In genomic region chr12:74651256-74651655, GRCm38 (mm10) we compare ENCODE assay signal across 15 mouse cellular contexts.
"Had no signal": no experiment of that assay in that cellular context is flagged by ENCODE, and none has a peak within 500 bp of the region (broad histone marks: within the 10 kb centered on the region; RNA-seq: fewer than 3 reads in every experiment).

No protein-coding gene starts in this region.

- DNase-seq: gastrocnemius, postnatal 14 days; gastrocnemius, postnatal 36 days; heart, adult 11 months; heart, adult 2 months; heart, postnatal 14 days; heart, postnatal 36 days; kidney, adult 11 months; kidney, adult 2 months; kidney, adult 9 months; kidney, postnatal 14 days; kidney, postnatal 36 days; liver; liver, embryonic 13.5 days had no signal

- ATAC-seq: hindbrain, postnatal 0 days; intestine, embryonic 16.5 days had no signal
